Mouse (Mus musculus) frontal cortex, postnatal 14 days (tissue): ENCODE data around the gene Zswim8.

Experiments
- DNase-seq, 2 experiments: peaks; one replicate each; pipeline ENCODE4 v3.0.0; 2022; ENCODE audit warnings: low spot score in 2 of 2

Gene Zswim8

DNA sequence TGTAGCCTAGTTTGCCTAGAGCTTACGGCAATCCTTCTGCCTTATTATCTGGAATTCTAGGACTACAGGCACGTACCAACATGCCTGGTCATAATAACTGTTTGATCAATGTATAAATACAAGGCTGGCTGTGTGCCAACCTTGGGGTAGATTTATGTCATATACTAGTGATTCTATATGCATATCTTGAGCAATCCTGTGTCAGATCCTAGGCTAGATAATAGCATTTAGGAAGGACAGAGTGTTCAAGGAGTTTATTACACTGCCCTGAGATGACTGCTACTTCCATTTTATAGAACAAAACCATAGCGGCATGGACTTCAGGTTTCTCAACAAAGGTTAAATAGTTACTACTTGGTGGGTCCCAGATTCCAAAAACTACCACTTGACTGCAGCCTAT, 64.6 kb downstream of the Zswim8 start:
- DNase-seq, result no peak

- no peak for DNase-seq
Observed at GRCm38 (mm10) chr14:20772808-20773207, 65.5 kb downstream of the Zswim8 start.
